Mouse (Mus musculus) heart, adult 2 months (tissue): ENCODE results near the gene Atxn3. TPM values are rescaled to one million over a fixed set of nuclear protein-coding genes. Genes with fewer than 3 reads are reported as not detected.

ENCODE experiments used
- DNase-seq, 2 experiments: peaks; one replicate each; pipeline ENCODE4 v3.0.0; 2021
- H3K27ac ChIP-seq: fragments of 200-600 bp; 2 replicates; pipeline ENCODE4 v1.8.1; 2022
- H3K27me3 ChIP-seq: fragments of 200-500 bp; 2 replicates; pipeline ENCODE4 v1.6.1; 2012; ENCODE audit warnings: mild to moderate bottlenecking, low read length, inconsistent platforms, mixed read lengths; ENCODE audit not compliant: control insufficient read depth, insufficient read depth
- H3K36me3 ChIP-seq: fragments of 200-500 bp; 2 replicates; pipeline ENCODE4 v1.6.1; 2012; ENCODE audit warnings: low read length, inconsistent platforms; ENCODE audit not compliant: control insufficient read depth, insufficient read depth
- H3K4me1 ChIP-seq: fragments of 200-500 bp; 2 replicates; pipeline ENCODE4 v1.6.1; 2011; ENCODE audit warnings: low read length; ENCODE audit not compliant: control insufficient read depth, insufficient read depth
- H3K4me3 ChIP-seq: fragments of 200-600 bp; 2 replicates; pipeline ENCODE4 v1.8.1; 2022
- H3K79me2 ChIP-seq: fragments of 200-500 bp; replicated peaks from 2 replicates; pipeline ENCODE4 v1.6.1; 2012; ENCODE audit warnings: mild to moderate bottlenecking, inconsistent platforms, low read length, moderate library complexity, mixed read lengths; ENCODE audit not compliant: control insufficient read depth, insufficient read depth
- H3K9ac ChIP-seq: fragments of 200-500 bp; 2 replicates; pipeline ENCODE4 v1.6.1; 2012; ENCODE audit warnings: low read depth, mild to moderate bottlenecking, control low read depth, inconsistent platforms, low read length, mixed read lengths
- CTCF ChIP-seq: fragments of 200-600 bp; IDR thresholded peaks from 2 replicates; pipeline ENCODE4 v1.8.1; 2022; ENCODE audit warnings: antibody characterized with exemption, mild to moderate bottlenecking, moderate library complexity
- EP300 ChIP-seq: fragments of 200-500 bp; IDR thresholded peaks from 2 replicates; pipeline ENCODE4 v1.6.1; 2011; ENCODE audit warnings: low read depth, low read length, control low read depth; ENCODE audit not compliant: insufficient read depth
- POLR2A ChIP-seq: fragments of 200-500 bp; IDR thresholded peaks from 2 replicates; pipeline ENCODE4 v1.6.1; 2011; ENCODE audit warnings: mild to moderate bottlenecking, low read depth, low read length, control low read depth; ENCODE audit not compliant: insufficient read depth
- WGBS: fragments of 180-500 bp; shearing (Covaris S2); methylation state at CpG from one replicate; pipeline ENCODE4 v1.1.7; 2018; 5-methylcytosine and 5-hydroxymethylcytosine counted together
- intact Hi-C: fragments of 180-260 bp; cut with DNase I; formaldehyde crosslinking; loops from one replicate; pipeline ENCODE4 v1.15.1; 2025
- polyA plus RNA-seq: library from polyadenylated mRNA; depleted of rRNA; stranded (reverse); fragments of >200 nt; gene quantifications from 2 replicates; pipeline ENCODE4 v1.2.3, GENCODE M21; 2012
- total RNA-seq, 2 experiments: library from RNA; stranded (reverse); gene quantifications; 2 replicates each; pipeline ENCODE4 v1.2.3; 2021

Atxn3 gene
- total and polyA plus RNA-seq, 3 experiments: 2.6 to 10.2 (median 7.2) TPM

DNA sequence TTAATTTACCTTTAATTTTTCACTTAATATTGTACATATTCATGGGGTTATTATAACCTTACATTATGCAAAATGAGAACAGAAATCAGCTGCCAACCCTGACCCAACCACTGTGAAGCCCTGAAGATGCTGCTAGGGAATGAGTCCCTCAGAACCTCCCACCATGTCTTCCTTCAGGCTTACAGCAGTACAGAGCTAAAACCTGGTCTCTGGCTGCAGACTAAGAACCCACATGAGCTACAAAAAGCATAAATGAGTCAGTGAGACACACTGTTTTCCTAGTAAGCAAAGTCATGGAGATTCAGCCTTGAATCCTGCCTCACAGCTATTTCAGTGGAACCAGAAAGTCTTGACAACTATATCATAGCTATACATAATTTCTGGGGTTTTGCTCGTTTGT is 29.6 kb downstream of the Atxn3 start:
- no peak overlapping the region for H3K4me3 ChIP-seq
- no peaks in the 10 kb centered on the region for H3K4me1 ChIP-seq
- intact Hi-C loops: no loop called here
- no peaks in the 10 kb centered on the region for H3K27me3 ChIP-seq
- H3K36me3 ChIP-seq: no peaks in the 10 kb centered on the region; the same call in 1 of the 2 replicates
- H3K9ac ChIP-seq: no peak overlapping the region
- no peak for DNase-seq
- no peak overlapping the region for H3K27ac ChIP-seq
- H3K79me2 ChIP-seq: no peaks in the 10 kb centered on the region
- WGBS: 71% methylated on average over 1 of the region's 1 CpGs
- TF ChIP-seq CTCF (no peak), POLR2A (no peak), EP300 (no peak)

DNA sequence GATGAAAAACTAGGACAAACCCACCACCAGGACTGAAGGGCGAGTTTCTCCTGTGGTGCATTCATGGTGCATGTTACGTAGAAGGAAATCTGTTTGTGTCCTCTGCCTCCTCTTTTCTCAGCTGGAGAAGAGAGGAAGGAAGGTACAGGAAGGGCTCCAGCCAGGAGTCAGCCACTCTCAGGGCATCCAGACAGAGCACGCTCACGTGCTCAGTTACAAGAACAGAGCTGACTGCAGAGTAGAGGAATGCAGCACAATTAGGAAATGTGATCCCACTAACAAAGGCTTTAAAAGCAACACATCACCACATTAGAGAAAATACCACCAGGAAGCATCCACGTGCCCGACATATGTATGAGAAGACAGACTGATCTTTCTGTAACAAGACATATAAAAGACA is 35.7 kb downstream of the Atxn3 start:
- 75% methylated on average over 6 of the region's 6 CpGs for WGBS
- H3K9ac ChIP-seq: no peak overlapping the region
- no peak overlapping the region for H3K4me3 ChIP-seq
- H3K27me3 ChIP-seq: no peaks in the 10 kb centered on the region
- H3K4me1 ChIP-seq: no peaks in the 10 kb centered on the region
- no peak overlapping the region for H3K27ac ChIP-seq
- no peak for TF ChIP-seq CTCF
- no peak for TF ChIP-seq EP300
- TF ChIP-seq POLR2A: no peak
- peak in 1 of 2 experiments; percentile 14 for DNase-seq
- no peaks in the 10 kb centered on the region; the same call in 1 of the 2 replicates for H3K36me3 ChIP-seq
- H3K79me2 ChIP-seq: no peaks in the 10 kb centered on the region
- intact Hi-C loops: no loop called here

DNA sequence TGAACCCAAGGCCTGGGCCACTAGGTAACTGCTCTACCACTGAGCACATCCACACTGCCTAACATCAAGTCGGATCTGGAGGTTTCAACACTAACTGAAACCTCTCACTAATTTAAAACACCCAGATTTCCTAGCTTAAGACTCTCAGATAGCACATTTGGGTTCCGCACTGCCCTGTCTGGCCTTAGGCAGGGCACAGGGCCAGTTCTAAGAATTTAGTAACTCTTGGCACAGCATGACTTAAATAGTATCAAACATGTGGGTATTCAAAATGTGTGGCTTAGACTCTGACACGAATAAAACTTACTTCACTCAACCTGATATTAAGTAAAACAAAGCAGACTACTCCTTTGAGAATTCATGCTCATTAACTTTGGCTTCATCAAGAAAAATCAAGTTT is 38.2 kb downstream of the Atxn3 start:
- Histone ChIP-seq H3K4me1 (no peaks in the 10 kb centered on the region), H3K4me3 (no peak overlapping the region), H3K79me2 (no peaks in the 10 kb centered on the region), H3K9ac (no peak overlapping the region), H3K36me3 (no peaks in the 10 kb centered on the region; the same call in 1 of the 2 replicates), H3K27ac (no peak overlapping the region), H3K27me3 (no peaks in the 10 kb centered on the region)
- 61% methylated on average over 3 of the region's 3 CpGs for WGBS
- no peak for DNase-seq
- TF ChIP-seq CTCF: no peak
- TF ChIP-seq POLR2A: no peak
- TF ChIP-seq EP300: no peak
- intact Hi-C loops: no loop called here

DNA sequence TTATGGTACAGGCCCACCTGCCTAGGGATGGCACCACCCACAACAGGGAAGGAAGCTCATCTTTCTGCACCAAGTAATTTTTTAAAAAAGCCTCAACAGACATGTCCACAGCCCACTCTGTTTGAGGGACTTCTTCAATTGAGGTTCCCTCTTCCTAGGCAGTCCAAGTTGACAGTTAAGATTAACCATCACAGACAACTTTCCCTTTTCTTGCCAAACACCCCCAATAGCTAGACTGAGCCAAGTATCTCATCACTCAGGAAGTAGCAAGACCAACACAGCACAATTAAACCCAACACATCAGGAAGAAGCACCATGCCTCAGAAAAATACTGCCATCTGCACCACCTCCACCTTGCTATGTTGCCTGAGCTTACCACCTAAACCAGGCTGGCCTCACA is 40.9 kb downstream of the Atxn3 start:
- H3K36me3 ChIP-seq: no peaks in the 10 kb centered on the region; the same call in 1 of the 2 replicates
- no peak overlapping the region for H3K9ac ChIP-seq
- TF ChIP-seq POLR2A (no peak), EP300 (no peak), CTCF (no peak)
- DNase-seq: no peak
- no peaks in the 10 kb centered on the region for H3K27me3 ChIP-seq
- H3K4me1 ChIP-seq: no peaks in the 10 kb centered on the region
- no peak overlapping the region for H3K27ac ChIP-seq
- no peaks in the 10 kb centered on the region for H3K79me2 ChIP-seq
- H3K4me3 ChIP-seq: no peak overlapping the region
- intact Hi-C loops: no loop called here

DNA sequence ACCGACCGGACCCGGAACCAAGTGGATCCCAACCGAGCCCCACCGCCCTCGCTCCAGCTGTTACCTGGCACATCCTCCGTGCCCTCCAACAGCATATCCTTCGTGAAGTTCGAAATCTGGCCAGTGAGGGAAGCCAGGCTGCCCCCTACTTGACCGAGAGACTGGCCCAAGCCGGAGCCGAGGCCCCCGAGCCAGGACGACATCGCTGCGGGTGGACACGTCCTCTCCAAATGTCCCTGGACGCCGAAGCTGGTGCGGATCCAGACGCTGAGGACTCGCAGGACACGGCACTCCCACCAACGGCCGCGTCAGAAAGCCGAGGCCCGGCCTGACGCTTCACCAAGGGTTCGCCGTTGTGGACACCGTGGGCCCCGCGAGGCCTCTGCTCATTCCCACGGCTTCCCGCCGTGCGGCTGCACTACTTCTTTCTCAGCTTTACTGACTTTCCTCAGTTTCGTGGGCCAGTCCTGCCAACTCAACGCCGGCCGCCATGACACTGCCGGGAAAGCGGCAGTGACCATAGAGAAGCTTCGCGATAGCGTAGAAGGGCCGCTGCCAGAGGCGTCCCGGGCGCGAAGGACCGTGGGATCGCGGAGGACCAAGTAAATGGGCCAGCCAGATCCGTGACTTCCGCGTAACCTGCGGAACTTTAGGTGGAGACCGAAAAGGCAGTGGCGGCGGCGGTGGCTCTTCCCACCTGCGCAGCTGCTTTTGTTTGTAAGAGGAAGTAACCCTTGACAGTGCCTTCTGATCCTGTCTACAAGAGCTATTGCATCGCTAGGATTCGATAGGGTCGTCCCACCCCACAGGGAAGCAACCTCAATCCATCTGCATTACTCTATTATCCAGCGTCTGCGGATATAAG is 45.2 kb downstream of the Atxn3 start, which contains the start of gene Trip11:
Gene Trip11 (minus strand): TSS at position 642 of the 865 bp plus-strand sequence.
- peak; percentile 92 to 93 for DNase-seq
- WGBS: under 1% methylated on average over 69 of the region's 69 CpGs
- Histone ChIP-seq H3K9ac (peak within 1 kb of the TSS; percentile 86), H3K79me2 (peaks cover 2% of the 10 kb centered on the region), H3K27me3 (no peaks in the 10 kb centered on the region), H3K4me3 (peak within 1 kb of the TSS; percentile 82), H3K36me3 (peaks cover 17% of the 10 kb centered on the region), H3K27ac (peak within 1 kb of the TSS; percentile 98), H3K4me1 (peaks cover 7% of the 10 kb centered on the region)
- intact Hi-C loops: loop anchor here (2.0 to 5.0 kb wide), 2 partner anchors 46 to 831 kb away; partner anchors contain the start of genes Atxn3 and Ppp4r3a
- peak; percentile 89 for TF ChIP-seq POLR2A
- no peak for TF ChIP-seq CTCF
- TF ChIP-seq EP300: 0 out of 2 replicates have a peak, but pooled peaks have one; percentile 36

DNA sequence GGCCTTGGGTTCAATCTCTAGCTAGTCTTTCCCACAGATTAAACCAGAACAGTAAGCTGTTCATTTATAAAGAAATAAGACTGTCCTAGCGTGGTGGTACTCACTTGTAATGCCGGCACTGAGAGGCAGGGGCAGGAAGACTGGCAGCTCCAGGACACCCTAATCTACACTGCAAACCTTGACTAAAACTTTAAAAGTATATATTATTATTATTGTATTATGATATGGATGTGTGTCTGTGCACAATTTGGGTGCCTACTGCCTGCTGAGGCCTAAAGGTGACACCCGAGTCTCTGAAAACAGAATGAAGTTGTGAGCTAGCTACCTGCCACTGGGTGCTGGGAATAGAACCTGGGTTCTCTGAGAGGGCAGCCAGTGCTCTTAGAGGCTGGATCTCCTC is 46.7 kb downstream of the Atxn3 start:
- DNase-seq: no peak
- Histone ChIP-seq H3K9ac (no peak overlapping the region), H3K4me3 (no peak overlapping the region), H3K27me3 (no peaks in the 10 kb centered on the region), H3K4me1 (peaks cover 7% of the 10 kb centered on the region), H3K27ac (no peak overlapping the region), H3K79me2 (peaks cover 4% of the 10 kb centered on the region), H3K36me3 (peaks cover 17% of the 10 kb centered on the region)
- TF ChIP-seq POLR2A (no peak), EP300 (no peak), CTCF (no peak)
- intact Hi-C loops: loop anchor here (5.0 kb wide), 1 partner anchor 829 kb away; the partner anchor contains the start of gene Ppp4r3a
- 84% methylated on average over 3 of the region's 3 CpGs for WGBS
